Mouse (Mus musculus) stomach, postnatal 0 days (tissue): Measurements from ENCODE around the gene Zp2. TPM values are rescaled to one million over a fixed set of nuclear protein-coding genes. Genes with fewer than 3 reads are reported as not detected.

ENCODE experiments used
- ATAC-seq: fragments of 200-750 bp; cut with Nextera tagmentation; 2 replicates; pipeline ENCODE4 v1.8.0; 2017; ENCODE audit not compliant: low FRiP score, low TSS enrichment
- DNase-seq: peaks from one replicate; pipeline ENCODE4 v3.0.0-alpha.2; 2016; ENCODE audit warnings: low spot score
- H3K27ac ChIP-seq: fragments of 300-500 bp; sonication (generic); replicated peaks from 2 replicates; pipeline ENCODE4 v1.5.1; 2014; ENCODE audit warnings: mild to moderate bottlenecking, control low read depth
- H3K27me3 ChIP-seq: fragments of 300-500 bp; sonication (generic); 2 replicates; pipeline ENCODE4 v1.6.1; 2014; ENCODE audit warnings: low read length; ENCODE audit not compliant: control insufficient read depth, insufficient read depth
- H3K36me3 ChIP-seq: fragments of 300-500 bp; sonication (generic); 2 replicates; pipeline ENCODE4 v1.6.1; 2014; ENCODE audit warnings: low read length, mixed read lengths; ENCODE audit not compliant: control insufficient read depth, insufficient read depth
- H3K4me1 ChIP-seq: fragments of 300-500 bp; sonication (generic); replicated peaks from 2 replicates; pipeline ENCODE4 v1.6.1; 2014; ENCODE audit warnings: antibody characterized with exemption; ENCODE audit not compliant: control insufficient read depth, insufficient read depth
- H3K4me2 ChIP-seq: fragments of 300-500 bp; sonication (generic); replicated peaks from 2 replicates; pipeline ENCODE4 v1.6.1; 2014; ENCODE audit warnings: low read depth, mild to moderate bottlenecking, control low read depth, moderate library complexity
- H3K4me3 ChIP-seq: fragments of 300-500 bp; sonication (generic); 2 replicates; pipeline ENCODE4 v1.5.1; 2014; ENCODE audit warnings: low read depth, low read length, control low read depth
- H3K9ac ChIP-seq: fragments of 300-500 bp; sonication (generic); 2 replicates; pipeline ENCODE4 v1.6.1; 2014; ENCODE audit warnings: mild to moderate bottlenecking, low read length, control low read depth, mixed read lengths
- H3K9me3 ChIP-seq: fragments of 300-500 bp; sonication (generic); 2 replicates; pipeline ENCODE4 v1.6.1; 2016; ENCODE audit warnings: low read length; ENCODE audit not compliant: control insufficient read depth
- CTCF ChIP-seq: IDR thresholded peaks from 2 replicates; pipeline ENCODE4 v1.5.1; 2016; ENCODE audit warnings: antibody characterized with exemption, low read depth, mild to moderate bottlenecking, moderate library complexity
- EP300 ChIP-seq: optimal IDR thresholded peaks from 2 replicates; pipeline ENCODE3; 2016; ENCODE audit warnings: antibody characterized with exemption
- WGBS: fragments of 180-500 bp; shearing (Covaris S2); extraction: QIAGEN DNeasy Blood & Tissue Kit; methylation state at CpG from one replicate; pipeline ENCODE4 v1.1.7; 2014; 5-methylcytosine and 5-hydroxymethylcytosine counted together
- polyA plus RNA-seq: library from polyadenylated mRNA; unstranded; fragments of >200 nt; fragmentation: Nextera tagmentation; extraction: Ambion mirVana; gene quantifications from 2 replicates; pipeline ENCODE4 v1.2.1, GENCODE M21; 2015

The Zp2 gene
- polyA plus RNA-seq, 1 experiment from 2014 or later, result not detected

GRCm38 (mm10) chr7:120126976-120127685, 18.0 kb downstream of the Zp2 start:
- Histone ChIP-seq H3K27me3 (no peaks in the 10 kb centered on the region), H3K4me3 (no peak overlapping the region), H3K9ac (no peak overlapping the region), H3K4me1 (no peaks in the 10 kb centered on the region), H3K27ac (no peak overlapping the region), H3K4me2 (no peak overlapping the region), H3K36me3 (no peaks in the 10 kb centered on the region), H3K9me3 (no peaks in the 10 kb centered on the region)
- no peak for TF ChIP-seq EP300
- TF ChIP-seq CTCF, result no peak
- 40% methylated on average over 5 of the region's 5 CpGs for WGBS
- ATAC-seq, result no peak
- DNase-seq, result no peak

GRCm38 (mm10) chr7:120124844-120125243, 20.2 kb downstream of the Zp2 start:
- ATAC-seq (peak; percentile 83), DNase-seq (peak; percentile 69)
- H3K27me3 ChIP-seq, result no peaks in the 10 kb centered on the region
- H3K9ac ChIP-seq, result no peak overlapping the region
- TF ChIP-seq EP300, result no peak
- TF ChIP-seq CTCF, result peak; percentile 95
- H3K27ac ChIP-seq, result no peak overlapping the region
- no peak overlapping the region for H3K4me3 ChIP-seq
- no peaks in the 10 kb centered on the region for H3K36me3 ChIP-seq
- H3K4me1 ChIP-seq, result no peaks in the 10 kb centered on the region
- no peak overlapping the region for H3K4me2 ChIP-seq
- 0% methylated on average over 3 of the region's 3 CpGs for WGBS
- no peaks in the 10 kb centered on the region for H3K9me3 ChIP-seq

GRCm38 (mm10) chr7:120123776-120124175, 21.3 kb downstream of the Zp2 start:
- TF ChIP-seq EP300, result no peak
- TF ChIP-seq CTCF, result no peak
- Histone ChIP-seq H3K9ac (no peak overlapping the region), H3K36me3 (no peaks in the 10 kb centered on the region), H3K4me1 (no peaks in the 10 kb centered on the region), H3K9me3 (no peaks in the 10 kb centered on the region), H3K27ac (no peak overlapping the region), H3K27me3 (no peaks in the 10 kb centered on the region), H3K4me2 (no peak overlapping the region), H3K4me3 (no peak overlapping the region)
- 39% methylated on average over 4 of the region's 4 CpGs for WGBS
- ATAC-seq (peak; percentile 50; the same call in 1 of the 2 replicates), DNase-seq (no peak)

GRCm38 (mm10) chr7:120117529-120117928, 27.6 kb downstream of the Zp2 start:
- Histone ChIP-seq H3K4me3 (no peak overlapping the region), H3K36me3 (peaks cover 6% of the 10 kb centered on the region; the same call in 1 of the 2 replicates), H3K4me1 (no peaks in the 10 kb centered on the region), H3K9me3 (no peaks in the 10 kb centered on the region), H3K27ac (no peak overlapping the region), H3K4me2 (no peak overlapping the region), H3K9ac (no peak overlapping the region), H3K27me3 (no peaks in the 10 kb centered on the region)
- 51% methylated on average over 6 of the region's 6 CpGs for WGBS
- DNase-seq (no peak), ATAC-seq (no peak)
- TF ChIP-seq CTCF (no peak), EP300 (no peak)

- H3K36me3 ChIP-seq, result peaks cover 6% of the 10 kb centered on the region; the same call in 1 of the 2 replicates
- H3K27ac ChIP-seq, result no peak overlapping the region
- H3K27me3 ChIP-seq, result no peaks in the 10 kb centered on the region
- ATAC-seq (no peak), DNase-seq (no peak)
- TF ChIP-seq CTCF (no peak), EP300 (no peak)
- WGBS, result 84% methylated on average over 5 of the region's 5 CpGs
- H3K4me1 ChIP-seq, result no peaks in the 10 kb centered on the region
- H3K4me2 ChIP-seq, result no peak overlapping the region
- no peaks in the 10 kb centered on the region for H3K9me3 ChIP-seq
- no peak overlapping the region for H3K4me3 ChIP-seq
- no peak overlapping the region for H3K9ac ChIP-seq
Observed at GRCm38 (mm10) chr7:120116976-120117375, 28.1 kb downstream of the Zp2 start.

- DNase-seq, result no peak
- Histone ChIP-seq H3K4me1 (no peaks in the 10 kb centered on the region), H3K27ac (no peak overlapping the region), H3K9ac (no peak overlapping the region), H3K4me3 (no peak overlapping the region), H3K27me3 (no peaks in the 10 kb centered on the region), H3K4me2 (no peak overlapping the region), H3K36me3 (peaks cover 3% of the 10 kb centered on the region; the same call in 1 of the 2 replicates), H3K9me3 (no peaks in the 10 kb centered on the region)
- no peak for ATAC-seq
- TF ChIP-seq EP300, result no peak
- no peak for TF ChIP-seq CTCF
- WGBS, result 79% methylated on average over 5 of the region's 5 CpGs
Observed at GRCm38 (mm10) chr7:120109676-120110075, 35.4 kb downstream of the Zp2 start.
